Mouse (Mus musculus): ENCODE data around the gene 4930470P17Rik. TPM values are rescaled to one million over a fixed set of nuclear protein-coding genes. Genes with fewer than 3 reads are reported as not detected.

Gene 4930470P17Rik
- total and polyA plus RNA-seq, 3 experiments, result not detected

GRCm38 (mm10) chr2:170548046-170548445, 53.8 kb downstream of the 4930470P17Rik start:
- WGBS, result 73% methylated on average over 4 of the region's 4 CpGs
- H3K27ac ChIP-seq, result no peak overlapping the region
- no peak for DNase-seq
- H3K79me2 ChIP-seq (replicated peaks; ENCODE audit: control insufficient read depth, insufficient read depth, low read length), result no peaks in the 10 kb centered on the region
- no peaks in the 10 kb centered on the region for H3K36me3 ChIP-seq (ENCODE audit: control insufficient read depth, insufficient read depth, low read length)
- no peak overlapping the region for H3K9ac ChIP-seq (ENCODE audit: low read depth, low read length)
- H3K4me3 ChIP-seq, result no peak overlapping the region
- intact Hi-C loops (cut with DNase I), result no loop called here
- H3K27me3 ChIP-seq (ENCODE audit: control insufficient read depth, insufficient read depth, low read length), result no peaks in the 10 kb centered on the region
- no peaks in the 10 kb centered on the region for H3K4me1 ChIP-seq (ENCODE audit: control insufficient read depth, insufficient read depth, low read length)
- no peak for TF ChIP-seq EP300 (IDR thresholded peaks at IDR 0.05; ENCODE audit: insufficient read depth, low read depth, low read length)

DNA sequence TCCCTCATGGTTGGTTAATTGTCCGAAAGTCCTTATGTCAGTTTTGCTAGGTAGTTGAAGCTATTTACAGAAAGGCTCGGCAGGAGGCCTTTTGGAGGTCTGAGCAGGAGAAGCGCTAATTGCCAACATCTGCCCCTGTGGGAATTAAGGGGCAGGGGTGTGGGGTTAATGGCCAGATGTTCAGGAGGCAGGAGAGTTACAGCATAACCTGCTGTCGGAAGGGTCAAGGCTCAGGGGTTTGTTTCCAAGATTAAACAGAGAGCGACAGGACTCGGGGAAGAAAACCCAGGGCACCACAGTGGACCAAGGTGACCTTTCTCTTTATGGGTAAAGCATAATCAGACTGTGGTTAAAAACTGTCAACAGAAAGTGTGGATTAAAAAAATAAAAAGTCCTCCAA, 54.3 kb downstream of the 4930470P17Rik start:
- Histone ChIP-seq H3K79me2 (replicated peaks; ENCODE audit: control insufficient read depth, insufficient read depth, low read length) (no peaks in the 10 kb centered on the region), H3K36me3 (ENCODE audit: control insufficient read depth, insufficient read depth, low read length) (no peaks in the 10 kb centered on the region), H3K9ac (ENCODE audit: low read depth, low read length) (no peak overlapping the region), H3K4me1 (ENCODE audit: control insufficient read depth, insufficient read depth, low read length) (no peaks in the 10 kb centered on the region), H3K4me3 (no peak overlapping the region), H3K27me3 (ENCODE audit: control insufficient read depth, insufficient read depth, low read length) (no peaks in the 10 kb centered on the region), H3K27ac (no peak overlapping the region)
- intact Hi-C loops (cut with DNase I), result no loop called here
- no peak for DNase-seq
- TF ChIP-seq EP300 (IDR thresholded peaks at IDR 0.05; ENCODE audit: insufficient read depth, low read depth, low read length) (no peak), POLR2A (IDR thresholded peaks at IDR 0.05; ENCODE audit: insufficient read depth, low read depth, low read length) (no peak), CTCF (IDR thresholded peaks at IDR 0.05) (no peak)
- WGBS, result 49% methylated on average over 6 of the region's 6 CpGs

- intact Hi-C loops (cut with DNase I), result no loop called here
- H3K27me3 ChIP-seq (ENCODE audit: control insufficient read depth, insufficient read depth, low read length), result no peaks in the 10 kb centered on the region
- DNase-seq, result no peak
- H3K79me2 ChIP-seq (replicated peaks; ENCODE audit: control insufficient read depth, insufficient read depth, low read length), result no peaks in the 10 kb centered on the region
- WGBS, result 66% methylated on average over 4 of the region's 4 CpGs
- no peaks in the 10 kb centered on the region for H3K36me3 ChIP-seq (ENCODE audit: control insufficient read depth, insufficient read depth, low read length)
- no peaks in the 10 kb centered on the region for H3K4me1 ChIP-seq (ENCODE audit: control insufficient read depth, insufficient read depth, low read length)
- H3K27ac ChIP-seq, result no peak overlapping the region
- TF ChIP-seq CTCF (IDR thresholded peaks at IDR 0.05) (no peak), POLR2A (IDR thresholded peaks at IDR 0.05; ENCODE audit: insufficient read depth, low read depth, low read length) (no peak), EP300 (IDR thresholded peaks at IDR 0.05; ENCODE audit: insufficient read depth, low read depth, low read length) (no peak)
- no peak overlapping the region for H3K9ac ChIP-seq (ENCODE audit: low read depth, low read length)
- H3K4me3 ChIP-seq, result no peak overlapping the region
Observed at GRCm38 (mm10) chr2:170545745-170546144, 56.1 kb downstream of the 4930470P17Rik start.

- intact Hi-C loops (cut with DNase I), result no loop called here
- DNase-seq, result no peak
Observed at GRCm38 (mm10) chr2:170544950-170545349, 56.9 kb downstream of the 4930470P17Rik start.

DNA sequence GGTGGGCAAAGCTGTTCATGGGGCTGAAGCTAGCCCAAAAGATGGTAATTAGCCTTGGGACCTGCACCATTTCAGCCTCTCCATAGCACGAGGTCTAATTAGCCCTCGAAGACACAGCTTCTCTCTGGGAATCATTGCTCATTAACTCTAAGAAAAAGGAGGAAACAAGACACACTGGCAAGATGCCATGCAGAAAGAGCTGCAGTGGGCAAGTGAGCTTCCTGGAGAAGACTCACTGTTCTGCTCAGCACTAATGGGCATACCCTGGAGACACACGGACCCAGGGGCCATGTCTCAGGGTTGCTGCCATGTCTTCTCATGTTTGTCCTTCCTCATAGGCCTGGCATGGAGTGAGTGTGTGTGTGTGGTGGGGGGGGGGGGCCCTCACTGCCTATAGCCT, 57.7 kb downstream of the 4930470P17Rik start:
- TF ChIP-seq CTCF (IDR thresholded peaks at IDR 0.05), result no peak
- TF ChIP-seq EP300 (IDR thresholded peaks at IDR 0.05; ENCODE audit: insufficient read depth, low read depth, low read length), result no peak
- TF ChIP-seq POLR2A (IDR thresholded peaks at IDR 0.05; ENCODE audit: insufficient read depth, low read depth, low read length), result no peak
- Histone ChIP-seq H3K4me3 (no peak overlapping the region), H3K36me3 (ENCODE audit: control insufficient read depth, insufficient read depth, low read length) (no peaks in the 10 kb centered on the region), H3K4me1 (ENCODE audit: control insufficient read depth, insufficient read depth, low read length) (no peaks in the 10 kb centered on the region), H3K9ac (ENCODE audit: low read depth, low read length) (no peak overlapping the region), H3K27ac (no peak overlapping the region), H3K27me3 (ENCODE audit: control insufficient read depth, insufficient read depth, low read length) (no peaks in the 10 kb centered on the region), H3K79me2 (replicated peaks; ENCODE audit: control insufficient read depth, insufficient read depth, low read length) (no peaks in the 10 kb centered on the region)
- 65% methylated on average over 3 of the region's 3 CpGs for WGBS
- DNase-seq, result no peak
- intact Hi-C loops (cut with DNase I), result no loop called here

More at GRCm38 (mm10) chr2:170544950-170545349, 56.9 kb downstream of the 4930470P17Rik start:
- no peaks in the 10 kb centered on the region for H3K4me1 ChIP-seq (ENCODE audit: control insufficient read depth, insufficient read depth, low read length)
- H3K9ac ChIP-seq (ENCODE audit: low read depth, low read length), result no peak overlapping the region
- TF ChIP-seq CTCF (IDR thresholded peaks at IDR 0.05) (no peak), EP300 (IDR thresholded peaks at IDR 0.05; ENCODE audit: insufficient read depth, low read depth, low read length) (no peak), POLR2A (IDR thresholded peaks at IDR 0.05; ENCODE audit: insufficient read depth, low read depth, low read length) (no peak)
- no peaks in the 10 kb centered on the region for H3K36me3 ChIP-seq (ENCODE audit: control insufficient read depth, insufficient read depth, low read length)
- no peak overlapping the region for H3K4me3 ChIP-seq
- H3K79me2 ChIP-seq (replicated peaks; ENCODE audit: control insufficient read depth, insufficient read depth, low read length), result no peaks in the 10 kb centered on the region
- 87% methylated on average over 7 of the region's 7 CpGs for WGBS
- H3K27ac ChIP-seq, result no peak overlapping the region
- H3K27me3 ChIP-seq (ENCODE audit: control insufficient read depth, insufficient read depth, low read length), result no peaks in the 10 kb centered on the region

GRCm38 (mm10) chr2:170543625-170544024, 58.2 kb downstream of the 4930470P17Rik start:
- Histone ChIP-seq H3K79me2 (replicated peaks; ENCODE audit: control insufficient read depth, insufficient read depth, low read length) (no peaks in the 10 kb centered on the region), H3K9ac (ENCODE audit: low read depth, low read length) (no peak overlapping the region), H3K4me3 (no peak overlapping the region), H3K36me3 (ENCODE audit: control insufficient read depth, insufficient read depth, low read length) (no peaks in the 10 kb centered on the region), H3K27me3 (ENCODE audit: control insufficient read depth, insufficient read depth, low read length) (no peaks in the 10 kb centered on the region), H3K4me1 (ENCODE audit: control insufficient read depth, insufficient read depth, low read length) (no peaks in the 10 kb centered on the region), H3K27ac (no peak overlapping the region)
- no peak for DNase-seq
- intact Hi-C loops (cut with DNase I), result no loop called here
- 90% methylated on average over 5 of the region's 5 CpGs for WGBS
- TF ChIP-seq POLR2A (IDR thresholded peaks at IDR 0.05; ENCODE audit: insufficient read depth, low read depth, low read length) (no peak), CTCF (IDR thresholded peaks at IDR 0.05) (no peak), EP300 (IDR thresholded peaks at IDR 0.05; ENCODE audit: insufficient read depth, low read depth, low read length) (no peak)

Data from heart, adult 2 months (tissue).